Mouse (Mus musculus) thymus, postnatal 4 days (tissue): ENCODE results near the gene Tnni1.

ENCODE experiments used
- DNase-seq: peaks from one replicate; pipeline ENCODE4 v3.0.0; 2021

Gene Tnni1

DNA sequence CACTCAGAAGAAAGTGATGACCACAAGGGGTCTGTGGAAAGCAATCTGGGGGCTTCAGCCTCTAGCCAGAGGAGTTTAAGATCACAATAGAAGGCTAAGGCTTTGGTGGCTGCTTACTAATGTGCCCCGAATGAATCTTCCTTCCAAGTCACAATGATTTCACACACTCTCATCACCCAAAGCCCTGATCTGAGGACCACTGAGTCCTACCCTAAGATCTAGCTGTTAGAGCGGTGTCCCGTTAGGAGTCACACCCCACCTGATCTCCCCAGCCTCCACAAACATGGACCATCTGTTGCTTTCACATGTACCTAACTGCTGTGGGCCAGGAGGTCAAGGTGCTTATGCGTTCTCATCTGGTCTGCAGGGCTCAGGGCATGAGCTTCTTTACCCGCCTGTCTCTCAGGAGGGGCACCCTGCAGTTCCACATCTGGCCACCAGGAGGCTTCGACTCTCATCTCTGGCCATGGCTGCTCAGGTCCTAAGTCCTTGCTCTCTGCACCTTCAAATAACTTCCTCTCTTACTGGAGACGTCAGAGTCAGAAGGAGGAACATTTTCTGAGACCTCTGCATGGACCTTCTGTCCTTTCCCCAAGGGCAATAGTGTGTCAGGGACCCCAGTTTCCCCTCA lies 31.9 kb downstream of the Tnni1 start:
- peak; percentile 96 for DNase-seq

DNA sequence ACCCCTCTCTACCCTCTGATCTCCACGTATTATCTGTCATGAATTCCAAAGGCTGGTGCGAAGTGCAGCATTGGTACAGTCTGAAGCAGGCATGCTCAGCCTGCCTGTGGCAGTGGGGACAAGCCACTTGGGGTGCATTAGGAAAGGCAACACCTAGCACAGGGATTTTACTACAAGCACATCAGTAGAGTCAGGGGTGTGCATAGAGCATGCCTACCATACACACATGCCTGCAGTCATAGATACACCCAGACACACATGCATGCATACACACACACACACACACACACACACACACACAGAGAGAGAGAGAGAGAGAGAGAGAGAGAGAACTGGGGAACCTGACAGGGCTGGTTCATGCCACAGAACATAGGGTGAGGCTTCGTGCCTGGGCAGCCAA lies 33.0 kb downstream of the Tnni1 start:
- no peak for DNase-seq

DNA sequence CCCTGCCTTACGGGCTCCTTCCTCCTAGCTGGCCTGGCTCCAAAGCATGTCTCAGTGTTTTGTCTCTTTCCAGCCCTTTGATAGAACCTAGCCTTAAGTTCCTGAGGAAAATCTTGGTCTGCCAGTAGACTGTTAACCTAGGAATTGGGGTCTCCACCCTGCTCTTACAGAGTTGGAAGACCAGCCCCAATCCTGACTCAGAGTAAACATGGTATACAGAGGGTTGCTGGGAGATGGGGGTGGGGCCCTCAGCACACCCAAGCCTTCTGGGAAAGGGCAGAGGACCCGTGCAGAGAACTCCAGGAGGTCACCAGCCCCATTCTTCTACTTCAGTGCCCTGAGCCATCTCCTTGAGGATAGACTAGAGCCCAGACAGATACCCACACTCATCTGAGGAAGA lies 33.4 kb downstream of the Tnni1 start:
- no peak for DNase-seq

DNA sequence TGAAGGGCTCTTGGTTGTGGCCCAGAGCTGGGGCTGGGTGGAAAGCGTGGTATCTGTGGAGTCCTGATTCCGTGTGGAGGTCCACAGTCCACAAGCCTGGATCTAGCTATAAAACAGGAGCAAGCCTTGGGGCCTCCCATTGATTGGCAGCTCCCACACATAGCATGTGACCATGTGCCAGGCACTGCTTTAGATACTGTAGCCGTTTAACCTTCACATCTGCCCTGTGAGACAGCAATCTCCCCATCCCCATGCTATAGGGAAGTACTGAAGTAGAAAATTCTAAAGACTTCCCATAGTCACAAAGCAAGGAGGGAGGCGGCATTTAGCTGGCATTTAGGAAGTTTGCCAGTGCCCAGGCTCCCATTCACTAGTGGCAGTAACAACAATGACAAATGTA lies 33.8 kb downstream of the Tnni1 start:
- DNase-seq, result no peak

DNA sequence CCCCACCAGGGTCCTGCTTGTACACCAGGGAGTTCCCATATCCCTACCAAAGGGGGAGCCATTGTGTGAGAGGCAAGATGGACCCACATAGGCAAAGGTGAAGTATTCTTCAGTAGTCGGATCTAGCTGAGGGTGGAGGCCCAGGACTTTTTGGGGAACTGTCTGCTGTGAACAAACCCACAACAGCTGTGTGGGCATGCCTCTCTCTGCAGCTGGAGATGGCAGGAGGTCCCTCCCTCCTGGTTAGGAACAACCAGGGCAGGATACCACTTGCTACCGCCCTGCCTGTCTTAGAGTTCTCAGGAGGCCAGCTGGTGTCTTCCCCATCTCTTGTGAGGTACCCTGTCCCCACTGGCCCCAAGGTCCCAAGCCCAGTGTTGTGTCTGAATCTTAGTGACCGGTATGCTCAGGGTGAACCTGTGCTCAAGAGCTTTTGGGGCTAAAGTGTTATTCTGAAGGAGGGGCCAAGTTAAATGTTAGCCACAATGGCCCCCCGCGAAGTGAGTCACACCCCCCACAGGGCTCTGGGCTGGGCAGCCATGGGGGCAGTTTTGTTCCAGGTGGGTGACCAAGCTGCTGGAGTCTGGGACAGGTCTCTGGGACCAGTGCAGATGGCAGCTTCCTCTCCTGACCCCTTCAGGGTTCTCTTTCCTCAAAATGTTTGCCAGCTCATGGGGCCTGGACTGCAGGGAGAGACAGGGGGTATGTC lies 34.6 kb downstream of the Tnni1 start:
- DNase-seq, result peak; percentile 63

DNA sequence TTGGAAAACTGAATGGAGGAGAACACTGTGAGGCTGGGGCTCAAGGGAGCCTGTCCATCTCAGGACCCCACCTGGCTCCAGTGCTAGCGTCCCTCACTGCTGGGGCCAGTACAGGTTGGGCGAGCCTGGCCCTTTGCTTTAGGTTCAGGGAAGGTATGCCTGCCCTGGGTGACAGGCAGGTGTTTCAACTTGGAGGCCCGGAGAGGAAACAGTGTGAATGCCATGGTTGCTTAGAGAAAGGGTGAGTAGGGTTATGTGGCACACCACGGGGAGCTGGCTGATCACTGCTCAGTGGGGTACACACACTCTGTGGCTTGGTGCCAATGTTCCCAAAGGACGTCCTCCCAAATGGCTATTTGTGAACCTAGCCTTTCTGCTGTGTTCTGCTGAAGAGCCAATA lies 35.3 kb downstream of the Tnni1 start:
- peak; percentile 51 for DNase-seq

DNA sequence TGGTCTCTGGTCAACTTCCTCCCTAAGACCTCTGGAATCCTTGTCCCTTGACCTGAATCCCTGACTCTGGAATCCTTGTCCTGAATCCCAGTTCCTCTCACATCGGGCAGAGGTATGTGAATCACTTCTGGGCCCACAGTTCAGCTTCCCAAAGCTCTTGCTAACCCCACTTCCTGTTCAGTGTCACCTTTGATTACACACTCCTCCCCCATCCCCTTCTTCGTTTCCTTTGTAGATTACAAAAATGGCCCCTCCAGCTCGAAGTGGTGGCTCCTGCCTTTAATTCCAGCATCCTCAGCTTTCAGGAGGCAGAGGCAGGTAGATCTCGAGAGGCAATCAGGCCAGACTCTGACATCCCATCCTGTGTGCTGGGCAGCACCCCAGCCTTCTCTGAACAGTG lies 38.4 kb downstream of the Tnni1 start:
- no peak for DNase-seq

DNA sequence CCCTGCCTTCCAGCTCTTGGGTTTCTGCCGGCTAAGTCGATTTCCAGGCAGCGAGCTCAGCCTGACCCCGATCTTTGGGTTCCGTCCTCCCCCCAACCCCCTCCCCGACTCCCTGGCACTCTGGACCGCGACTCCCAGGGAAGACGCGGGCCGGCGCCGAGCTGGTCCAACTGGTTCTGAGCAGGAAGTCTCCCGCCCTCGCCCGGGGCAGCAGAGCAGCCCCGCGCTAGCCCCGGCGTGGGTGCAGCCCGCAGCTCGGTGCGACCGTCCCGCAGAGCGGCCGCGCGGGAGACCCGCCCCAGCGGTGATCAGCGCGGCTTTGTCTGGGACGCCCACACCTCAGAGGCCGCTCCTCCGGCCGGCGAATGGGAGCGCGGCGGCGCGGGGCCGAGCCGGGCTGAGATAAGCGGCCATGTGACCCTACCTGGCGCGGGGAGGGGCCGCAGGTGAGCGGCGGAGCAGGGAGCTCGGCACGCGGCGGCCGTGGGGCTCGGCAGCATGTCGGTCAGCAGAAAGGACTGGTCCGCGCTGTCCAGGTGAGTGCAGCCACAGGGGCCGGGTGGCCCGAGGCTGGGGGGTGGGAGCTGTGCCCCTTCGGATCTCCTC lies 39.4 kb downstream of the Tnni1 start, which contains the start of gene Lad1:
Gene Lad1, plus strand, starts transcription at position 118 of the 606 bp plus-strand sequence.
- peak; percentile 48 for DNase-seq

DNA sequence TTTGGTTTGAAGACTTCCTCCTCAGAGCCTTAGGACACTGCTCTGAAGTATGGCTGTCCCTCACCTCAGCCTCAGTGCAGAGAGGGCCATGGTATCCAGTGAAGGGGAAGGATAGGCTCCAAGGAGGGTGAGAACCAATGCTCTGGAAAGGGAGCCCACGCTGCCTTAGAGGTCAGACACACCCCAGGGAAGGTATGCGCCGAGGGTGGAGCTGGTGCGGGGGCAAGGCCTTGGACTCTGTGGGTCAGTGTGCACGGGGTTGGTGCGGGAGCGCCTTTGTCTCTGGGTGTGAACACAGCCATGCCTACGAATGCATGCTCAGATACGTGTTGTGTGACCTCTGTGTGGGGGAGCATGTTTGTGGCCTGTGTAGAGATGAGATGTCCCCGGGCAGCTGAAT lies 40.8 kb downstream of the Tnni1 start:
- DNase-seq, result no peak

DNA sequence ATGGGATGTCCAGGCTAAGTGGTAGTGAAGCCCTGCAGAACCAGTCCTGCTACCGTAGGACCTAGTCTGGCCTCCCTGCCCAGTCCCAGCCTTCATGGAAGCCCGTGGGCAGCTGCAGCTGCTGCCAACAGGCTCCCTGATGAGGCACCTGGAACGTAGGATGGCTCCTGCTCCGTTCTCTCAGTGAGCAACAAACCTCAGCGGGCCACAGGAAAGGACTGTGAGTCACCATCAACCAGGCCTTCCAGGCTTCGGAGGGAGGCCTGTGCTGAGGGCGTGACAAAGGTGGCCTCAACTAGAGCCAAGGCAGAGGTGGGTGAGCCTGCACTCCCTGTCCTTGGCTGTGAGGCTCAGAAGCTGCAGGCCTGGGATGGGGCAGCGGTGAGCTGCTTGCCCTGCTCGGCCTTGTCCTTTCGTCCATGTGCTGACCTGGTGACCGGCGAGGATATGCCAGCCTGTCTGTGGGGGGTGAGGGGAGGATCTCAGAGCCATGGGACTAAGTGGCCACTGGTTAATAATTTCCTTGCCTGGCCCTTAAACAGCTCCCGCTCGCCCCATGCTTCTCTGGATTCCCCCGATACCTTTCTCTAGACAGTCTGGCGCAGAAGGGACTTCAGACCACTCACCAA lies 41.6 kb downstream of the Tnni1 start:
- no peak for DNase-seq

DNA sequence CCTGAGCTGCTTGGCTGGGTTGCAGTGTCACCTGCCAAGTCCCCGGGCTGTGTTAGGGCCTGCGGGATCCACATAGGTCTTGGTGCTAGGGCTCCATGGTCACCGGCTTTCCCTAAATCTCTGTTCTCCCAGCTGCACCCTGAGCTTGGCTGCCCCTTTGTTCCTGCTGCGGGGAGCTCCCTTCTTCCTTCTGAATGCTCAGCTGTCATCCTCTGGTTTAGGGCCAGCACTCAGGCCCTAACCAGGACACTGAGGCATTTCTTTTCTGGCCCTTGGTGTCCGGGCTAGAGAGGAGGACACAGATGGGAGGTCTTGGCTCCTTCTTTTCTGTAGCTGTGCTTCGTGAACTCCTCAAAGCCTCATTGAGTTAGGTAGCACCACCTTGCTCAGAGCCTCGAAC lies 42.5 kb downstream of the Tnni1 start:
- no peak for DNase-seq

DNA sequence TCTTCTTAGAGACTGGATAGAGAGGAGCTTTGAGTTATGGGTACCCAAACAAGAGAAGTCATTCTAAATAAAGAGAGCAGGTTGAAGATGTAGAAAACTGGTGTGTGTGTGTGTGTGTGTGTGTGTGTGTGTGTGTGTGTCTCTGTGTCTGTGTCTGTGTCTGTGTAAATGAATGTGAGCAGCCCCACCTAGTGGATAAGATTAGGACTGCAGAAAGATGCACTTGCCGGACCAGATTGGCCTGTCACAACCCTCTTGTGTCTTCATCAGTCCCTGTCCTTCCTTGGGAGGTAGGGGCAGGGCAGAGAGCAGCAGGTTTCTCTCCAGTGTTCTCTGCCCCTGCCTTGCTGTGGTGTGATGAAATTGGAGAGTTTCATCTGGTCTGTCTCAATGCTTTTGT lies 49.7 kb downstream of the Tnni1 start:
- peak; percentile 66 for DNase-seq

DNA sequence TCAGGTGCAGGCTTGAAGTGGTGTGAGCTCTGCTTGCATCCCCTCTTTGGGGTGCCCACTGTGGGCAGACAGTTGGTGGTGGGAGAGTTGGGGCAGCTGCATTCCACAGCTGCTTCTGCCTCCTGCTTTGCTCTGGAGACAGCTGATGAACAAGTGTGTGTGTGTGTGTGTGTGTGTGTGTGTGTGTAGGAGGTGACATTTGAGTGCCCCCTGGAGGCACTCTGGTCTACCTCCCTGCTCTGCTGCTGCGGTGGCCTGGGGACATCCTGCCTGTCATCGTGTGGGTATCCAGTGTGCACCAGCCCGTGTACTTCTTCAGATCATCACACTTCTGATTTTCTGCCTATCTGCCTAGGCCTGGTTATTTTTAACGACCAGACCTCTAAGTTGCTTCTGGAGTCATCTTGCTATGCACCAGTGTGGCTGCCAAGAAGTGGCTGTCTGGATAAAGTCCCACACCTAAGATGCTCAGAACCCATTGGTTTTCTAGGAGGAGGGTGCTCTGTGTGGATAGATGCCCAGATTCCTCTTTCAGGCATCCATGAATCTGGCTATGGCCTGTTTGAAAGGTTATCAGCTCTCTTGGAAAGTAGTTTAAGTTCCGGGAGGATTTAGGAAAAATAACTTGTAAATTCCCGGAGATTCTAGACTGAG lies 55.1 kb downstream of the Tnni1 start:
- DNase-seq, result peak; percentile 64

DNA sequence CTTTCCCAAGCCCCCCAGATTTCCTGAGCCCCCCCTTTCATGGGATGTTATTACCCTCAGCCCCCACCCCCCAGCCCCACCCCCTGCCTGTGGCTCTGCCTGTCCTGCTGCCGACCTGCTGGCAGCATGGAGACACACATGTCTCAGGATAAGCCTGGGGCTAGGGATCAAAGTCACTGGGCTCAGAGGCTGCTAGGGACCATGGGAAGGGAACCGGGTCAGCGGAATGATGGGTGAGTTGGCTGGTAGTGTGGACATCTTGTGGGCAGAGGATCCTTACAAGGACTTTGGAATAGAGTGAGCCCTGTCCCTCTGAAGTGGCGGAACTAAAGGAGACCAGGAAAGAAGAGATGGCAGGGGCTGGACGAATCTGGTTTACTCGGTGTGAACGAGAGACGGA lies 55.7 kb downstream of the Tnni1 start:
- no peak for DNase-seq

DNA sequence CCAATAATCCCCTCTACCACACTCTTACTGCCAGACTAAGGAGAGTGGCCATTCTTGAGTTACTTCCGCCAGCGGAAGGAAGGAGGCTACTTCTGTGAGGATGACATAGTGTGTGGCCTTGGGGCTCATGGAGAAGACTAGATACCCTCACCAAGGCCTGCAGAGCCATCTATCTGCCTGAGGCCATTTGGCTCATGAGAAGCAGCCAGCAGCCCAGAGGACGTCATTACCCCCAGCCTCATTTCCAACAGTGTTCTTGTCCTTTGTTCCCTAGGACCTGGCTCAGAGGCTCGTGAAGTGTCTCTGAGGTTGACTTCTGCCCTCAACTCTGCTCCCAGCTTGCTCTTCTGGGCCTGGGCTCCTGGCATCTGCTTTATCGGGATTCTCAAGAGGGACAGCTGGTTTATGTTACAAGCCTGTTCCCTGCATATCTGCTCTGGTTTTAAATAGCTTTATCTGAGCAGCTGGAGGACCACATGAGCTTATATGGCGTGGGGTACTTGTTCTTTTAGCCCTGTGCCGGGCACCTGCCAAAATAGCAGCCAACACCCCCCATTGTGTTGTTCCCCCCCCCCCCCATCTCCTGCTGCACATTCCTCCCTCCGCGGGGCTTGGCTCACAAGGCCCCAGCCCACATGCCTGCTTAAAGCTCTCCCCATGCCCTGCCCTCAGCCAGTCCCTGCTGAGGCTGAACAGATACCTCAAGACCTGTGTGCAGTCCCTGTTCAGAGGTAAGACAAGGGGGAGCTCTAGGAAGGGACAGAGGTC lies 56.7 kb downstream of the Tnni1 start, which contains the start of gene Tnnt2:
Gene Tnnt2, plus strand, starts transcription at position 639 of the 768 bp plus-strand sequence.
- DNase-seq, result no peak

DNA sequence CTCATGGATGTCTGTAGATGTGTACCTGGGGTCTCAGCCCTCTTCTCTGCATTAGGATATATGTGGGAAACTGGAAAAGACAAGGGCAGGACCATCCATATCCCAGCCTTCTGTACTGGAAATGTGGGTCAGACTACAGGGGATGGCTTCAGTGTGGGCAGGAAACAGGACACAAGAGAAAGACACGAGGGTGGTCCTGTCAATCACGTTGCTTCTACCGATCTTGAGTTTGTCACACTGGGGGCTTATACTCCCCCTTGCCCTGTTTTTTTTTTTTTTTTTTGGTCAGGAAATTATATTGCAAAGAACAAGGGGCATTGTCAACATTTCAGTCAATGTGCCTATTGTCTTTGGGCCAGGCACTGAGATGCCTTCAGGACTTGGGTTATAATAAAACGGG lies 59.4 kb downstream of the Tnni1 start:
- DNase-seq, result no peak

DNA sequence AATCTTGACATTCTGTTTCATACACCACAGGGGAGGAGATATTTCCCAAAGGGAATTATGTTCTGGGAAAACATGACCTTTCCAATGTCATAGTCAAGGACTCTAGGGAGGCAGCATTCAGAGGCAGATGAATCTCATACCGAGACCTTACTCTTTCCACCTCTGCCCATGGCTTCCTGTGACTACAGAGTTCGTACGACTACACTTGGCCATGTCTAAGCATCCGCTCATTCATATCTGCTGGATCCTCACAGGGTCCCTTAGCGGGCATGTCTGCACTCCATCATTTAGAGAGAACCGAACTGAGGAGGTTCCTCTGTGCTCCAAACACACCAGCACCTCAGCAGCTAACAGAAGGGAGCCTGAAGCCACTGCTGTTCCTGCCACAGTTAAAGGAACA lies 59.8 kb downstream of the Tnni1 start:
- no peak for DNase-seq

DNA sequence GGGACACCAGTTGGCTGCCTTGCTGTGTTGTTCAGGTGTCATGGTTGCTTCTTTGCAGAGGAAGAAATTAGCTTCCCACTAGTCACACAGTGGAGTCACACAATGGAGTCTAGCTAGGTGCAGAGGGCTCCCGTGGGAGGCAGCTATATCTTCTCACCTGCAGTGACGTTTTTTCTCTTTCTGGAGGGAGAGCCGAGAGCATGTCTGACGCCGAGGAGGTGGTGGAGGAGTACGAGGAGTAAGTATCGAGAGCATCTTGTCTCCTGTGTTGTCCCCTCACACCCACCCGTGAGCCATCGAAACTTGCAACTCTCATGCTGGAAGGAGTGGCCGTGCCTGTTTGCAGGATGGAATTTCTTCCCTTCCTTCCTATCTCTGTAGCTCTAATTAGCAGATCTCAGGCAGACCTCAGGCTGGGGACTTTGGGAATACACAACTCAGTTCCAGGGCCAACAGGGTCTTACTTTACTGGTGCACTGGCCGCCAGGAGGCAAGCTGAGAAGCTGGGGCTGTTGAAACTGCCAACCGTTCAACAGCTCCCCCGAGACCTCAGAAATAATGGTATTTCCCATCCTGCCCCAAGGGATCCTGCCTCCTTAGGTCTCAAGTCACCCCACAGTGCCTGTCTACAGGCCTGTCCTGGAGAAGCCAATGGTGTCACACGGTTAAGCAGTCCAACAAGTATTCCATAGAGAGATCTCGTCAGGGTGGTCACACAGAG lies 61.6 kb downstream of the Tnni1 start:
- DNase-seq, result no peak

DNA sequence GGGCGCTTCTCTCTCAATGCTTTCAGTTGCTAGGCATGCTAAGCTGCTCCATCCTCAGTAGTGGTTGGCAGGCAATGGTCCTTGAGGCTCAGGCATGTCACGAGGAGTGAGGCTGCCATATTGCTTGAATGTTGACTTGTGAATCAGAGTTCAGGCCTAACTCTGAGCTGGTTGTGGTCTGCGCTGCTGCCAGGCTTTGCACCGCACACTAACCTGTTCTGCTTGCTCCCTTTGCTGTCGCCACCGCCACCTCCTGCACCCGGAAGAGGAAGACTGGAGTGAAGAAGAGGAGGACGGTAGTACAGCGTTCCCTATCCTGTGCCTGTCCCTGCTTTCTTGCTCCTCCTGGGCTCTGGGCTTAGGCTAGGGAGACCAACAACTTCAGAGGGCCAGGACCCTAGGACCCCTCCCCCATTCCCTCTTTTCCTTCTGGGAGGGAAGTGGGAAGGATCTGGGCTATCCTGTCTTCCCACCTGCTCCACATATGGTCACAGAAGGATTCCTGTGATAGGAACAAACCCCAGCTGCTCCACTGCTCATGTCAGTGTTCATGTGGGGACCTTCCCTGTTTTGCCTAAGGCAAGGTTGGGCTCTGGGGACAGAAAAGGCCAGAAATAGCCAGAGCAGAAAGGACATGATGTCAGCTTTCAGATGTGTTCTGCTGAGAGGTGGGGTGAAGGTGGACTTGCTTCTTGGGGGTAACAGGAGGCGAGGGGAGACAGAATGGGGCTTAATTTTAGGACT lies 64.5 kb downstream of the Tnni1 start:
- no peak for DNase-seq

DNA sequence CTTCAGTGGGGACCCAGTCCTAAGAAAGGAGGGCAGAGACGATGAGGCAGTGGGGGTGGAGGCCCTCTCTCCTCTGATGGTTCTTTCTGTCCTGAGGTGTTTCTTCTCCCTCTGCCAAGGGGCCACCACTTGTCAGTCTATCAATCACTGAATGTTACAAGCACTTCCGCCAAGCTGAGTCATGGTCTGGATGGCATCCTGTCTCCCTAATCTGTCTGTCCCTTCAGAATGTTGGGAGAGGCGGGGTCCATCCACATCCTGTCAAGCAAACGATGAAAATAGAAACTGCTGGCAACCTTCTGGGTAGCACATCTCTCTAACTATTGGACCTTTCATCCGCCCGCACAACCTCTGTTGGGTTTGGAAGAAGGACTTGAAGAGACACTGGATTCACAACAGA lies 65.2 kb downstream of the Tnni1 start:
- DNase-seq, result no peak

DNA sequence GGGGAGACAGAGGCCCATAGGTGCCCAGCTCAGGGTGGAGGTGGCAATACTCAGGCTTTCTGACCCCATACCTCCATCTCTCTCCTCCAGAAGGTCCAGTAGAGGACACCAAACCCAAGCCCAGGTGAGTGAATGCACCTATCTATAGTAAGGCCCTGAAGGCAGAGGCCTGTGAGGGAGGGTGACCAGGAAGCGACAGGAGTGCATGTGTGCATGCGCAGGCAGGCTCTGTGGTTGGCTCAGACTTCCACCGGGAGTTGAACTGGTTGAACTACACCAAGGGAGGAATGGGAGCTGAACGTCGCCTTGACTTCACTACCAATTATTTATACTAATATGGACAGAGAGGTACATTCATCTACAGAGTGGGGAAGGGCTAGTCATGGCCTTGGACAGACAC lies 67.4 kb downstream of the Tnni1 start:
- DNase-seq, result no peak
